Mouse (Mus musculus) small intestine, adult 2 months (tissue): ENCODE results near the gene Ube4b.

Source experiments
- CTCF ChIP-seq: fragments of 200-500 bp; IDR thresholded peaks from 2 replicates; pipeline ENCODE4 v1.5.1; 2012; ENCODE audit warnings: low read depth, mild to moderate bottlenecking, control low read depth, inconsistent platforms, low read length, moderate library complexity, mixed read lengths; ENCODE audit not compliant: insufficient replicate concordance, insufficient read length; ENCODE audit errors: extremely low read depth
- POLR2A ChIP-seq: fragments of 200-500 bp; IDR thresholded peaks from 2 replicates; pipeline ENCODE4 v1.6.1; 2012; ENCODE audit warnings: low read depth, mild to moderate bottlenecking, control low read depth, inconsistent platforms, low read length, moderate library complexity

GRCm38 (mm10) chr4:149415651-149416169 lies 10.8 kb downstream of the Ube4b start:
- TF ChIP-seq CTCF: no peak
- TF ChIP-seq POLR2A: no peak
